Mouse (Mus musculus) kidney, adult 2 months (tissue): ENCODE data around the gene Ugcg.

Source experiments
- CTCF ChIP-seq: fragments of 200-500 bp; conservative IDR thresholded peaks from 2 replicates; pipeline ENCODE4 v1.5.1; 2011; ENCODE audit warnings: low read depth, mild to moderate bottlenecking, control low read depth, low read length, moderate library complexity, mixed read lengths; ENCODE audit not compliant: insufficient read depth, insufficient read length
- POLR2A ChIP-seq: fragments of 200-500 bp; IDR thresholded peaks from one replicate; pipeline ENCODE4 v1.6.1; 2011; ENCODE audit warnings: low read depth, low read length, control low read depth

GRCm38 (mm10) chr4:59264611-59265095 lies 75.6 kb downstream of the Ugcg start:
- TF ChIP-seq POLR2A (no peak), CTCF (no peak)
